Mouse (Mus musculus) cerebellum, adult 18-20 months (tissue): ENCODE measurements at regions not wholly inside any gene's neighbourhood (a gene's known extent, or its start where the extent isn't known, plus 50 kb on each side); places are given as distances from the start of the nearest gene placed in this dataset.

Experiments
- DNase-seq, 2 experiments: peaks; one replicate each; pipeline ENCODE4 v3.0.0; 2021

GRCm38 (mm10) chr12:13164791-13165190, 84.2 kb downstream of the Ddx1 start:
- DNase-seq = no peak

DNA sequence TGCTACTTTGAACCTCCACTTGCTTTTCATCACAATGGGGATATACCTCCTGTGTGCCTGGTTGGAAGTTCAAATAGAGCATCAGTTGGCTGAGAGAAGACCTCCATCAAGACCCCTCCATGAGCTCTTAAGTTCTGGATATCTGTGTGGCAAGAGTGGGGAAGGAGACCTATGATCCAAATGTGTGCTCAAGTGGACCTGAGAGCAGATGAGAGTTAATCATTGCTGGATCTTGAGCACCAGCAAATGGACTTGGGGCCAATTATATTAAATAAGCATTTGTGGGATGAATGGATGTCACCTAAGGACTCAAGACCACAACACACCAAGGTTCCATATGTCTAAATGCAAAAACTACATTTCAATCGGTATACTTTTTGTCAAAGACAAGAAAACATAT, 88.0 kb downstream of the Ddx1 start:
- no peak for DNase-seq

GRCm38 (mm10) chr12:13159346-13160055, 89.5 kb downstream of the Ddx1 start:
- DNase-seq = no peak

DNA sequence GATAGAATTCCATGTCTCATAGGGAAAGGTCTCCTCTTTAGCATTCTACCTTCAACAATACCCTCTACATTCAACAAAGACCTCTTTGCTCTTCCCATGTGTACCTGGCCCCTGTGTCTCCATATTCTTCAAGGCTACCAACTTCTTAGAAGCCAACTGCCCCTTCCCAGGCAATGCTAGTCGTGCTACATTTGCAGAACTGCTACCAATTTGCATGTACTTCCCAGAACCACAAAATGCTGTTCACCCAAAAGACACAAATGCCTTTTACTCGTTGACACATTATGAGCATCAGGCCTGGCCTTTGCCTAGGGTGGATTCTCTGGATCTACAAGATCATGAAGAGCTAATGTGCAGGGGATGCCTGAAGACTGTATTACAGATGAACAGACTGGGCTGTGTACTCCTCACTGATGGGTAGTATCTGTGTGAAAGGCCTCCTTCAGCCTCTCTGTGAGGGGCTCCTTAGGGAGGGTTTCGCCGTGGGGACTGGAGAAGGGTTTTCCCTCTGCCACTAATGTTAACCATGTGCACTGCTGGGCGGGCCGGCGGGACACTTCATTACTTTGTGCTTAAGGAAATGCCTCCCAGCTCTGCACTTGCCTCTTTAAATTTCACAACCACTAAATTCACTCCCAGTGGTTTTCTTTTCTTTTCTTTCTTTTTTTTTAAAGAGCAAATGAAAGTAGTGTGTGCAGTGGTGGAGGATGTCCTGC, 91.2 kb downstream of the Ddx1 start:
- DNase-seq = no peak

- no peak for DNase-seq
Observed at GRCm38 (mm10) chr12:13157089-13157488, 91.9 kb downstream of the Ddx1 start.

DNA sequence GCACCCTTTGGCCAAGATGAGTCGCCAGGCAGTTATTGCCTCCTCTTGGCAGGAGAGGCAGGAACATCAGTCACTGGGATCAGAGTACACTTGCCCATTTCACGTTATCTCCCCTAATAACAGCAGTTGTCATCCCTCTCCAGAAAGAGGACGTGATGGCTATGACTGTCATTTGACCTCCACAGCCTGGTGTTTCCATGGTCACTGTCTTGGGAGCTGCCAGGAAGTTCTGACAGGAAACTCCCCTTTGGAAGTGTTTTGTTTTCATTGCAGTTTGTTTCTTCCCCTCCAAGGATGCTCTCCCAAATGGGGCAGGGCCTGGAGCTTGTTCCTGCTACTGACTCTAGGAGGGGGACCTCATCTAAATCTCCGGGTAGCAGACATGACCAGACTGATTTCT, 98.3 kb downstream of the Ddx1 start:
- no peak for DNase-seq

GRCm38 (mm10) chr12:13147251-13147650, 101.8 kb downstream of the Ddx1 start:
- DNase-seq = no peak

DNA sequence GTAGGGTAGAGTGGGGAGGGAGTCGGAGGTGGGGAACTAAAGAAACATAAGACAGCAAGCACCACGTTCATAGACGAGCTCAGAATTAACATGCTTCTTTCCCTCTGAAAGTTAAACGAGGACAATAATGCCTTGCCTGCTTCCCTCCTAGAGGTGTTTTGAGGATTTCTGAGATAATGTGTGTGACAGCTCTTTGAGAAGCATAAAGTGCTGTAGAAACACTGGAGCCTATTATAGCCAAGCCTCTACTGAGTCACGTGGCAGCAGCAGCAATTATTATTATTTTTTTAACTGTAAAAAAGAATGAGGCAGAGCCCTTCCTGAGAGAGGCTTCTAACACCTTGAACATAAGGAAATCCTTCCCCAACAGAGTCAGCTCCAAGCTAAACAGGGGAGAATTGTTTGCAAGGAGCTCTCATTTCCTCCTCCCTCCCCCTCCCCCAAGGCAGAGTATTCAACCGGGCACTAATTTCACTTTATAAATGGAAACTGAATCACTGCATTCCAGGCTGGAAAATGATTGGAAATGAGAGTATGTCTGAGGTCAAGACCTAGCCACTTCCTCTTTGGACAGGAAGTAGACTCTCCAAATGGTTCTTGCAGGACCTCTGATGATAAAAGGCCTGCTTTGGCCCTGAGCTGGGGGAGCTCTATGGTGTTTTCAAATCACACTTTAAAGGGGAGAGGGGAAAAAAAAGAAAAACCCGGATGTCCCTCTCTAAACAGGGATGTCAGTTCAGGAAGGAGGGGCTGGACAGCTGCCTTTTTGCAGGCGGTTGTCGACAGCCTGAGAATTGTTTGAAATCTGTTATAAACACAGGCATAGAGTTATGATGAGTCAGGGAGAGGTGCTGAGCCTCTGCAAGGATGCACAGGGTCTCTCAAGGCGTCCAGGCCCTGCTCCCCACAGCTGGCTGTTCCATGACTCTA, 103.6 kb downstream of the Ddx1 start:
- DNase-seq = no peak

GRCm38 (mm10) chr12:13144739-13145138, 104.3 kb downstream of the Ddx1 start:
- DNase-seq = no peak

- no peak for DNase-seq
Observed at GRCm38 (mm10) chr12:13140636-13141035, 108.4 kb downstream of the Ddx1 start.

DNA sequence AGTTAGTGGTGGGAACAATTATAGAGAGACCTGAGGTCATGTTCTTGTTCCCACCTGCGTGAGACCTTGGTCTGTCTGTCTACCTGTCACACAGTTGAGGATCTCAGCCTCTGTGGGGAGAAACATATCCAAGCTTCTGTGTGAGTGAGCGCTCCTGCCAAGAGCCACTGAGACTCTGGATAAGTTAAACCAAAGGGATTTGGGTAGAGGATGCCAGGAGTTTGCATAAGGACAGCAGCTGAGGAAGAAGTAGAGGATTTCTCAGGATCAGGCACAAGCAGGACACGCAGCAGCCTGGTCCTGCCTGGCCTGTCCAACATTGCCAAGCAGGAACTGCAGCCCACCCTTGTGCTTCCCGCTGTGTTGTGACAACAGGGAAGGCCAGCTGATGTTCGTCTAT, 109.8 kb downstream of the Ddx1 start:
- no peak for DNase-seq

GRCm38 (mm10) chr12:13134168-13134567, 114.8 kb downstream of the Ddx1 start:
- DNase-seq = no peak

GRCm38 (mm10) chr12:13129677-13130082, 119.3 kb downstream of the Ddx1 start:
- peak in 1 of 2 experiments; percentile 6 for DNase-seq

GRCm38 (mm10) chr12:13127407-13127806, 121.6 kb downstream of the Ddx1 start:
- no peak for DNase-seq

GRCm38 (mm10) chr12:13125054-13125453, 124.0 kb downstream of the Ddx1 start:
- no peak for DNase-seq

GRCm38 (mm10) chr12:13122282-13122681, 126.7 kb downstream of the Ddx1 start:
- DNase-seq = no peak

- no peak for DNase-seq
Observed at GRCm38 (mm10) chr12:13120581-13120980, 128.4 kb downstream of the Ddx1 start.

GRCm38 (mm10) chr12:13119653-13120052, 129.4 kb downstream of the Ddx1 start:
- DNase-seq = no peak

GRCm38 (mm10) chr12:13118026-13118425, 131.0 kb downstream of the Ddx1 start:
- DNase-seq = no peak

DNA sequence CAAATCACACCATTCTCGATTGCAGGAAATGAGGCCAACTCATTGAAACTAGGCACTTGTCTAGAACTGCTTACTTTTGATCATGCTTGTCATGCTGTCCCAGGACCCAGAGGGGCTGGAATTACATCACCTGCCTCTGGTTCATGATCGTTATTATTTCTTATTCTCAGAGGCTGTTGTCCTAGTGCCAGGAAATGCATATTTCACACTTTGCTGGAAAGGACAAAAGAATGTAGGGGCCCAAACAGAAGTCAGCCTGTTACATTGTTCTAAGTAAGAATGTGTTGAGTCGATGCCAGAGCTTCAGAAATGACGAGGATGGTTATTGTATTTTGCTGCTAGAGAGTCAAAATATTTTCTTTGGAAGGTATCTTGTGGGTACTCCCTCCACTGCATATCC, 134.7 kb downstream of the Ddx1 start:
- no peak for DNase-seq

- no peak for DNase-seq
Observed at GRCm38 (mm10) chr12:13106931-13107330, 142.1 kb downstream of the Ddx1 start.

DNA sequence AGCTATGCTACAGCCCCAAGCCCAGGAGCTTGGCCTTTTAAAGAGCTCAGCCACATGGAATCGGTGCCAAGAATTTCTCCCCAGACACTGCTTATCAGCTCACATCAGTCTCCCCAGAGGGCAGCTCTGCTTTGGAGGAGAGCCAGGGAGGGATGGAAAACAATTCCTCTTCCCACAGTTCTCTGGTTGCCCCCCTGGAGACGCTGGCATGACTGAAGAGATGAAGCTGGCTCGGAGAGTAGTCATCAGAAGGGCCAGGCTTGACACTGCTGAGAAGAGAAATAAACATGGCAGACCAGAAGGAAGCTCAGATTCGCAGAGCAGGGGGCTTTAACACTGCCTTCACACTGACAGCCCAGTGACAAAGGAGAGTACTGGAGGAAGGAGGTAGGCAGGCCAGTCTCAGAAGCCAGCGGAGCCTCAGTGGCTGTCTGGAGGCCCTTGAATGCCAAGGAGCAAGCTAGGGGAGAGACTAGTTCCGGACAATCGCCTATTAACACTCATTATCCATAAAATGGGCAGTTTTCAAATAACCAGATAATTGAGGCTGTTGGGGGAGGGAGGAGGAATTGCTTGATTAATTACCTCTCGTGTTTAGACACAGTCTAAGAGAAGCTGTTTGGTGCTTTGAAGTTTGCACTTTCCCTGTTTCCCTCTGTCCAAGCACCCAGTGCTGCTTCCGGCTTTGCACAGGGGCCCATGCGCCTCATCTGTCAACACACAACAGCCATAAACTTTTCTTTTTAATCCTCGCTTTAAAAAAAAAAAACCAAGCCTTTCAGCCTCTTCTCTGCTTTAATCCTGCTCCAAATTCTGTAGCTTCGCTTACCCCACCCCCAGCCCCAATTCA, 148.3 kb downstream of the Ddx1 start:
- no peak for DNase-seq
